Mouse (Mus musculus): ENCODE data around the gene Tnf.

DNA sequence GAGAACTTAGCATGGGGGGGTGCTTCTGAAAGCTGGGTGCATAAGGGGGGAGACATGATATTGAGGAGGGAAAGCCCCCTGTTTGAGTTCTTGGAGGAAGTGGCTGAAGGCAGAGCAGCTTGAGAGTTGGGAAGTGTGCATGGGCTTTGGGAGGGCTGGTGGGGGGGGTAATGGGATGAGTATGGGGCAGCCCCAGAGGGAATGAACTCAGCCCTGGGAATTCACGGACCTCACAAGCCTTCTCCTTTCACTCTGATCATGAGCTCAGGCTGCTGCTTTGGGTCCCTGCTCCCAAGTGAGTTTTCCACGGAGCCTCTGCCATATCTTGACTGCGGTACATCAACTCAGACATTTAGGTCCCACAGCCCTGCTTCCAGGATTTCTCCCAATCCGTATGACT lies 635 bp upstream of the Tnf start:
- TF ChIP-seq CTCF (IDR thresholded peaks at IDR 0.05; ENCODE audit: borderline replicate concordance, extremely low read depth, insufficient read depth, insufficient read length): no peak
- TF ChIP-seq POLR2A (IDR thresholded peaks at IDR 0.05; ENCODE audit: borderline replicate concordance, extremely low read depth, insufficient read depth, insufficient read length, poor library complexity, severe bottlenecking): no peak

Measured in brain, embryonic 14.5 days (tissue).